In the genomic region with DNA sequence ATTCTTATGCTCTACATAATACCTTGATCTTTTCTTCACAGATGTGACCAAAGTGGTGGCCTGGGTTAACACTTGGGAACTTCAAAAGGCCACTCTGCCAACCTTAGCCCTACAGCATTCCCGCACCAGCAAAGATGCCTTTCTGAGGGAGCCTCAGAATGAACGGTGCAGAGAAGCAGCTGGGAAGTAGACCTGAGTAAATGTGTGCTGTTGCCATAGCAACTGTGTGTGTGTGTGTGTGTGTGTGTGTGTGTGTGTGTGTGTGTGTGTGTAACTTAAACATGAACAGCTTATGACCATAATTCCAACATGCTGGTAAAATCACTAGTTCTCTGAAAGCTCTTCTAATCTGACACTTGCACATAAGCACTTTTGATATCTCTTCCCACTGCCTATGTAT, we compare ENCODE assay signal across 24 mouse cellular contexts. TPM values are rescaled to one million over a fixed set of nuclear protein-coding genes. Genes with fewer than 3 reads are reported as not detected.
A peak's percentile ranks its signal among the peaks of the same experiment; 100 is the strongest.
DNase-seq lines count a peak whose midpoint lies in the region; ATAC-seq lines count a peak whose summit lies in the region.
"Had no signal": no experiment of that assay in that cellular context is flagged by ENCODE, and none has a peak within 500 bp of the region (broad histone marks: within the 10 kb centered on the region; RNA-seq: fewer than 3 reads in every experiment).

No protein-coding gene starts in this region.

- no peak overlapping the region for H3K4me3 ChIP-seq in hindbrain, embryonic 13.5 days
- H3K4me3 ChIP-seq in hindbrain, embryonic 10.5 days: no peak overlapping the region
- H3K4me3 ChIP-seq in hindbrain, embryonic 16.5 days (ENCODE audit: low read length): no peak overlapping the region
- H3K4me3 ChIP-seq: embryonic facial prominence, embryonic 15.5 days; heart, embryonic 10.5 days; liver, embryonic 12.5 days; midbrain, embryonic 12.5 days; neural tube, embryonic 12.5 days had no signal

- H3K4me1 ChIP-seq in hindbrain, embryonic 13.5 days (replicated peaks): peaks cover 3% of the 10 kb centered on the region; the same call in 1 of the 2 replicates
- H3K4me1 ChIP-seq in hindbrain, embryonic 10.5 days (replicated peaks): no peaks in the 10 kb centered on the region
- no peaks in the 10 kb centered on the region for H3K4me1 ChIP-seq in hindbrain, embryonic 16.5 days (ENCODE audit: control insufficient read depth, insufficient read depth, low read depth, low read length)
- H3K4me1 ChIP-seq: embryonic facial prominence, embryonic 15.5 days; heart, embryonic 10.5 days; liver, embryonic 12.5 days; midbrain, embryonic 12.5 days; neural tube, embryonic 12.5 days had no signal

- H3K4me2 ChIP-seq in hindbrain, embryonic 13.5 days: no peak overlapping the region
- H3K4me2 ChIP-seq in hindbrain, embryonic 16.5 days (ENCODE audit: low read length): no peak overlapping the region
- H3K4me2 ChIP-seq: embryonic facial prominence, embryonic 15.5 days; liver, embryonic 12.5 days; lung, embryonic 14.5 days; midbrain, embryonic 12.5 days; neural tube, embryonic 12.5 days had no signal

- no peak overlapping the region for H3K27ac ChIP-seq in hindbrain, embryonic 13.5 days
- no peak overlapping the region for H3K27ac ChIP-seq in hindbrain, embryonic 10.5 days
- no peak overlapping the region for H3K27ac ChIP-seq in hindbrain, embryonic 16.5 days (ENCODE audit: low read depth, low read length)
- H3K27ac ChIP-seq: embryonic facial prominence, embryonic 15.5 days; heart, embryonic 10.5 days; liver, embryonic 12.5 days; midbrain, embryonic 12.5 days; neural tube, embryonic 12.5 days; stomach, postnatal 0 days had no signal

- ATAC-seq in hindbrain, embryonic 13.5 days (ENCODE audit: low FRiP score): peak; percentile 61; the same call in 1 of the 2 replicates
- ATAC-seq in hindbrain, embryonic 16.5 days: peak; percentile 69; the same call in 1 of the 2 replicates
- ATAC-seq: activated CD4-positive, CD25-positive, alpha-beta regulatory T cell, adult 4 months; liver, embryonic 12.5 days; Patski had no signal

- H3K9me3 ChIP-seq in hindbrain, embryonic 13.5 days: no peaks in the 10 kb centered on the region
- 0 out of 2 replicates have a peak, but pooled peaks cover 4% of the 10 kb centered on the region for H3K9me3 ChIP-seq in hindbrain, embryonic 10.5 days
- H3K9me3 ChIP-seq in hindbrain, embryonic 16.5 days (ENCODE audit: control insufficient read depth, low read length): no peaks in the 10 kb centered on the region
- H3K9me3 ChIP-seq: embryonic facial prominence, embryonic 15.5 days; heart, embryonic 10.5 days; liver, embryonic 12.5 days; midbrain, embryonic 12.5 days; neural tube, embryonic 12.5 days had no signal

- H3K27me3 ChIP-seq in hindbrain, embryonic 13.5 days: no peaks in the 10 kb centered on the region
- H3K27me3 ChIP-seq in hindbrain, embryonic 10.5 days (ENCODE audit: insufficient read depth, poor library complexity, severe bottlenecking): no peaks in the 10 kb centered on the region
- no peaks in the 10 kb centered on the region for H3K27me3 ChIP-seq in hindbrain, embryonic 16.5 days (replicated peaks; ENCODE audit: control insufficient read depth, insufficient read depth, low read length)
- H3K27me3 ChIP-seq: embryonic facial prominence, embryonic 15.5 days; liver, embryonic 12.5 days; midbrain, embryonic 12.5 days; neural tube, embryonic 12.5 days; Patski had no signal

- H3K36me3 ChIP-seq in hindbrain, embryonic 13.5 days: no peaks in the 10 kb centered on the region
- H3K36me3 ChIP-seq in hindbrain, embryonic 10.5 days: no peaks in the 10 kb centered on the region
- H3K36me3 ChIP-seq in hindbrain, embryonic 16.5 days (ENCODE audit: control insufficient read depth, insufficient read depth, low read length): no peaks in the 10 kb centered on the region
- H3K36me3 ChIP-seq: embryonic facial prominence, embryonic 15.5 days; heart, embryonic 10.5 days; midbrain, embryonic 12.5 days; neural tube, embryonic 12.5 days had no signal

- H3K9ac ChIP-seq in hindbrain, embryonic 13.5 days: no peak overlapping the region
- no peak overlapping the region for H3K9ac ChIP-seq in hindbrain, embryonic 16.5 days (ENCODE audit: low read depth, low read length)
- H3K9ac ChIP-seq: embryonic facial prominence, embryonic 15.5 days; liver, embryonic 12.5 days; lung, embryonic 14.5 days; midbrain, embryonic 12.5 days; neural tube, embryonic 12.5 days had no signal

- no peak for DNase-seq in hindbrain, embryonic 10.5 days (ENCODE audit: low spot score)
- DNase-seq in right cerebral cortex, postnatal 4 days: peak; percentile 55
- DNase-seq in right cerebral cortex, postnatal 25 days: no peak
- peak; percentile 36 for DNase-seq in retina, postnatal 1 day
- DNase-seq in layer of hippocampus, adult 9-11 months: no peak
- DNase-seq: adrenal gland, postnatal 36 days; cerebellum, adult 9-11 months; embryo, embryonic 11 days; gastrocnemius, postnatal 25 days; heart, postnatal 10 days; layer of hippocampus, postnatal 36 days; lung, embryonic 14.5 days; lung, postnatal 4 days; thymus, postnatal 14 days had no signal

- 26% methylated on average over 2 of the region's 2 CpGs for WGBS in hindbrain, embryonic 13.5 days
- WGBS in hindbrain, embryonic 10.5 days: 67% methylated on average over 2 of the region's 2 CpGs
- 26% methylated on average over 2 of the region's 2 CpGs for WGBS in hindbrain, embryonic 16.5 days

RNA-seq across cellular contexts. Expression of gene Gcnt4, which starts 27.4 kb away (rescaled TPM):
- 0.04 and 0.09 TPM in 2 replicates for polyA plus RNA-seq in hindbrain, embryonic 13.5 days (2015; fragmentation: Nextera tagmentation; extraction: Ambion mirVana)
- polyA plus RNA-seq in hindbrain, embryonic 10.5 days (2016; fragmentation: Nextera tagmentation; extraction: Ambion mirVana): 0.29 and 0.93 TPM in 2 replicates
- polyA plus RNA-seq in hindbrain, embryonic 16.5 days (2015; fragmentation: Nextera tagmentation; extraction: Ambion mirVana): 0.14 and 0.22 TPM in 2 replicates
- polyA plus RNA-seq: activated CD4-positive, CD25-positive, alpha-beta regulatory T cell, adult 4 months had no signal

Comparison
In these comparisons a context has a peak if more than half of its experiments do, and no peak if none do; other contexts are left out.
1. DNase-seq: peak in right cerebral cortex, postnatal 4 days (single experiment) and retina, postnatal 1 day (single experiment); none in hindbrain, embryonic 10.5 days (single experiment), right cerebral cortex, postnatal 25 days (single experiment) and layer of hippocampus, adult 9-11 months (single experiment).